Mouse (Mus musculus) ES-Bruce4 (cell line): ENCODE measurements around the gene Defb47. TPM values are rescaled to one million over a fixed set of nuclear protein-coding genes. Genes with fewer than 3 reads are reported as not detected.

Experiments used
- H3K27ac ChIP-seq: 2 replicates; pipeline ENCODE4 v1.5.1; 2012; ENCODE audit warnings: low read length, inconsistent platforms; ENCODE audit not compliant: insufficient read depth
- H3K27me3 ChIP-seq: 2 replicates; pipeline ENCODE4 v1.6.1; 2012; ENCODE audit warnings: mild to moderate bottlenecking, low read length, inconsistent platforms; ENCODE audit not compliant: control insufficient read depth, poor library complexity, insufficient read depth, severe bottlenecking
- H3K36me3 ChIP-seq: 2 replicates; pipeline ENCODE4 v1.6.1; 2012; ENCODE audit warnings: inconsistent platforms, mild to moderate bottlenecking, low read length, moderate library complexity; ENCODE audit not compliant: control insufficient read depth, poor library complexity, insufficient read depth, severe bottlenecking
- H3K4me1 ChIP-seq: one replicate; pipeline ENCODE4 v1.8.1; 2011; ENCODE audit warnings: low read length; ENCODE audit not compliant: control insufficient read depth, insufficient read depth
- H3K4me3 ChIP-seq: 2 replicates; pipeline ENCODE4 v1.5.1; 2011; ENCODE audit warnings: low read depth, mild to moderate bottlenecking, low read length
- H3K9ac ChIP-seq: 2 replicates; pipeline ENCODE4 v1.6.1; 2012; ENCODE audit warnings: low read depth, mild to moderate bottlenecking, inconsistent platforms; ENCODE audit not compliant: poor library complexity, severe bottlenecking
- H3K9me3 ChIP-seq: replicated peaks from 2 replicates; pipeline ENCODE4 v1.6.1; 2012; ENCODE audit warnings: mild to moderate bottlenecking, low read length, inconsistent platforms; ENCODE audit not compliant: control insufficient read depth, poor library complexity, insufficient read depth, severe bottlenecking
- CTCF ChIP-seq: IDR thresholded peaks from one replicate; pipeline ENCODE4 v1.8.1; 2011; ENCODE audit warnings: low read depth, low read length
- EP300 ChIP-seq: IDR thresholded peaks from 2 replicates; pipeline ENCODE4 v1.6.1; 2011; ENCODE audit warnings: low read depth, low read length; ENCODE audit not compliant: insufficient read depth
- POLR2A ChIP-seq: IDR thresholded peaks from one replicate; pipeline ENCODE4 v1.8.1; 2011; ENCODE audit warnings: low read length; ENCODE audit not compliant: insufficient read depth
- polyA plus RNA-seq: library from polyadenylated mRNA; stranded (reverse); fragments of >200 nt; gene quantifications from 2 replicates; pipeline ENCODE4 v1.2.4, GENCODE M21; 2011; ENCODE audit warnings: low read depth; ENCODE audit not compliant: missing spikeins, insufficient read depth, insufficient read length

Defb47 gene
- polyA plus RNA-seq, 1 experiment = not detected

- no peaks in the 10 kb centered on the region for H3K27me3 ChIP-seq
- H3K36me3 ChIP-seq = no peaks in the 10 kb centered on the region
- H3K9ac ChIP-seq = no peak overlapping the region
- H3K4me1 ChIP-seq = no peaks in the 10 kb centered on the region
- no peak overlapping the region for H3K27ac ChIP-seq
- H3K9me3 ChIP-seq = no peaks in the 10 kb centered on the region
- no peak overlapping the region for H3K4me3 ChIP-seq
- TF ChIP-seq CTCF (no peak), POLR2A (no peak), EP300 (no peak)
These were observed 18.1 kb upstream of the Defb47 start for GRCm38 (mm10) chr14:62979815-62980214.

DNA sequence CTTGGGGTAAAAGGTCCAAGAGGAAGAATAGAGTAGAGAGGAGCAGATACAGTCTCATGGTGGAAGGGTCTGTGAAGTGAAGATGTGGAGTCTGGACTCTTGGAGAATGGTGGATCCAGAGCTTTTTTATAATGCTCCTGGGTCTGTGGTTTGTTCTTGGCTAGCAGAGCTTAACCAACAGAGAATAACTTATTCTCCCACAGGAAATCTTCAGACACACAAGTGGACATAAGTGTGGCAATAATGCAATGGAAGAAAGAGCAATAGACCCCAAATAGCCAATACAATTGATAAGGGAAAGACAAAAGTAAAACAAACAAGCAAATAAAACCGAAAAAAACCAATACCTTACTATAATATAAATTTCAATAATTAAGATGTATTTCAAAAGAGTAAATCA is 13.5 kb upstream of the Defb47 start, which contains the start of gene Defb48:
TSS of gene Defb48 (minus strand) at position 101 of the 400 bp plus-strand sequence.
- Histone ChIP-seq H3K4me1 (no peaks in the 10 kb centered on the region), H3K9me3 (no peaks in the 10 kb centered on the region), H3K27ac (no peak within 1 kb of the TSS), H3K4me3 (no peak within 1 kb of the TSS), H3K9ac (no peak within 1 kb of the TSS), H3K27me3 (no peaks in the 10 kb centered on the region), H3K36me3 (no peaks in the 10 kb centered on the region)
- TF ChIP-seq EP300 (no peak), POLR2A (no peak), CTCF (no peak)

- no peaks in the 10 kb centered on the region for H3K9me3 ChIP-seq
- no peak overlapping the region for H3K4me3 ChIP-seq
- H3K9ac ChIP-seq = no peak overlapping the region
- TF ChIP-seq POLR2A = no peak
- no peak for TF ChIP-seq CTCF
- no peaks in the 10 kb centered on the region for H3K4me1 ChIP-seq
- no peaks in the 10 kb centered on the region for H3K27me3 ChIP-seq
- H3K36me3 ChIP-seq = no peaks in the 10 kb centered on the region
- H3K27ac ChIP-seq = no peak overlapping the region
These were observed 6.6 kb upstream of the Defb47 start for GRCm38 (mm10) chr14:62991271-62991670.

GRCm38 (mm10) chr14:62991849-62992510 is 5.9 kb upstream of the Defb47 start:
- no peaks in the 10 kb centered on the region for H3K9me3 ChIP-seq
- no peaks in the 10 kb centered on the region for H3K4me1 ChIP-seq
- no peak overlapping the region for H3K9ac ChIP-seq
- H3K27ac ChIP-seq = no peak overlapping the region
- no peaks in the 10 kb centered on the region for H3K36me3 ChIP-seq
- no peaks in the 10 kb centered on the region for H3K27me3 ChIP-seq
- no peak overlapping the region for H3K4me3 ChIP-seq
- TF ChIP-seq EP300 (no peak), CTCF (no peak)

DNA sequence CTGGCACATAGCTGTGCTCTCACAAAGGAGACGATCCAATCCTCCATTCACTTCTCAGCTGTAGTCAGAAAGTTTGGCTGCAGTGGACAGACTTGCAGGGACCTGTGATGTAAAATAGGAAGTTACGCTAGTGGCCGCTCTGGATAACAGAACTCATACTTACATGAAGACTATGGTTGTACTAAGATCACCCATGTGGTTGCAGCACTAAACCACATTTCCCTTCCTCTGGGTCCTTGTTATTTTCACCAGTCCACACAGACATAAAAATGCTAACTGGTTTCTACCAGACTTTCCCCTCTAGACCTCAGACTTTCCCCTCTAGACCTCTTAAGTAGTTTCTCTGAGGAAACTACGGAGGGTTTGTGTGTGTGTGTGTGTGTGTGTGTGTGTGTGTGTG is 1.1 kb downstream of the Defb47 start:
- Histone ChIP-seq H3K27ac (no peak overlapping the region), H3K4me3 (no peak overlapping the region), H3K36me3 (no peaks in the 10 kb centered on the region), H3K4me1 (no peaks in the 10 kb centered on the region), H3K9me3 (no peaks in the 10 kb centered on the region; the same call in 1 of the 2 replicates), H3K9ac (no peak overlapping the region), H3K27me3 (no peaks in the 10 kb centered on the region)
- TF ChIP-seq EP300 (no peak), CTCF (no peak), POLR2A (no peak)

- Histone ChIP-seq H3K4me3 (no peak overlapping the region), H3K4me1 (no peaks in the 10 kb centered on the region), H3K9ac (no peak overlapping the region), H3K9me3 (no peaks in the 10 kb centered on the region; the same call in 1 of the 2 replicates), H3K36me3 (no peaks in the 10 kb centered on the region), H3K27me3 (no peaks in the 10 kb centered on the region), H3K27ac (no peak overlapping the region)
- no peak for TF ChIP-seq EP300
- TF ChIP-seq CTCF = no peak
- TF ChIP-seq POLR2A = no peak
These were observed 4.7 kb downstream of the Defb47 start for GRCm38 (mm10) chr14:63002588-63002987.
